Mouse (Mus musculus) myocyte (in vitro differentiated cells): ENCODE measurements around the gene Usp6nl.

Experiments
- CEBPB ChIP-seq: IDR thresholded peaks from 2 replicates; pipeline ENCODE4 v1.6.1; 2011; ENCODE audit warnings: mild to moderate bottlenecking, moderate library complexity; ENCODE audit not compliant: poor library complexity, insufficient read depth, severe bottlenecking
- E2F4 ChIP-seq: IDR thresholded peaks from one replicate; pipeline ENCODE4 v1.6.1; 2011; ENCODE audit warnings: mild to moderate bottlenecking, control low read depth, moderate library complexity; ENCODE audit not compliant: insufficient read depth
- MAX ChIP-seq: IDR thresholded peaks from one replicate; pipeline ENCODE4 v1.6.1; 2011; ENCODE audit warnings: low read depth, mild to moderate bottlenecking, control low read depth
- POLR2A ChIP-seq: IDR thresholded peaks from one replicate; pipeline ENCODE4 v1.6.1; 2011; ENCODE audit warnings: low read depth, mild to moderate bottlenecking, control low read depth, moderate library complexity; ENCODE audit not compliant: insufficient read length
- TCF12 ChIP-seq: IDR thresholded peaks from one replicate; pipeline ENCODE4 v1.6.1; 2011; ENCODE audit warnings: mild to moderate bottlenecking, control low read depth; ENCODE audit not compliant: poor library complexity, insufficient read depth, severe bottlenecking
- TCF3 ChIP-seq: IDR thresholded peaks from one replicate; pipeline ENCODE4 v1.6.1; 2011; ENCODE audit warnings: low read depth, control low read depth; ENCODE audit not compliant: insufficient read length
- USF1 ChIP-seq: IDR thresholded peaks from one replicate; pipeline ENCODE4 v1.6.1; 2011; ENCODE audit warnings: low read depth, mild to moderate bottlenecking, control low read depth, moderate library complexity

GRCm38 (mm10) chr2:6463772-6464661, 141.6 kb downstream of the Usp6nl start:
- TF ChIP-seq POLR2A (no peak), USF1 (no peak), E2F4 (no peak), MAX (no peak), TCF3 (no peak), TCF12 (no peak), CEBPB (no peak)
